Mouse (Mus musculus) limb, embryonic 11.5 days (tissue): ENCODE data around the gene Gpsm3. TPM values are rescaled to one million over a fixed set of nuclear protein-coding genes. Genes with fewer than 3 reads are reported as not detected.

ENCODE experiments used
- ATAC-seq: fragments of 200-750 bp; cut with Nextera tagmentation; 2 replicates; pipeline ENCODE4 v1.8.0; 2017; ENCODE audit warnings: low read depth; ENCODE audit not compliant: insufficient number of reproducible peaks, low FRiP score, low TSS enrichment
- DNase-seq: peaks from one replicate; pipeline ENCODE4 v3.0.0-alpha.2; 2015; ENCODE audit warnings: low spot score
- H3K27ac ChIP-seq: fragments of 300-500 bp; sonication (generic); replicated peaks from 2 replicates; pipeline ENCODE4 v1.5.1; 2014; ENCODE audit warnings: low read depth, mild to moderate bottlenecking, low read length
- H3K27me3 ChIP-seq: fragments of 300-500 bp; sonication (generic); 2 replicates; pipeline ENCODE4 v1.6.1; 2014; ENCODE audit warnings: mild to moderate bottlenecking, low read length, mixed read lengths; ENCODE audit not compliant: control insufficient read depth, insufficient read depth
- H3K36me3 ChIP-seq: fragments of 300-500 bp; sonication (generic); 2 replicates; pipeline ENCODE4 v1.6.1; 2014; ENCODE audit warnings: mild to moderate bottlenecking, low read length, moderate library complexity, mixed read lengths; ENCODE audit not compliant: control insufficient read depth, insufficient read depth
- H3K4me1 ChIP-seq: fragments of 300-500 bp; sonication (generic); 2 replicates; pipeline ENCODE4 v1.6.1; 2014; ENCODE audit warnings: low read length, mixed read lengths; ENCODE audit not compliant: control insufficient read depth, insufficient read depth
- H3K4me2 ChIP-seq: fragments of 300-500 bp; sonication (generic); 2 replicates; pipeline ENCODE4 v1.6.1; 2014; ENCODE audit warnings: low read depth, mild to moderate bottlenecking, moderate library complexity; ENCODE audit not compliant: severe bottlenecking
- H3K4me3 ChIP-seq: fragments of 300-500 bp; sonication (generic); 2 replicates; pipeline ENCODE4 v1.5.1; 2014; ENCODE audit warnings: low read depth, low read length
- H3K9ac ChIP-seq: fragments of 300-500 bp; sonication (generic); 2 replicates; pipeline ENCODE4 v1.6.1; 2014; ENCODE audit warnings: mild to moderate bottlenecking, low read length
- H3K9me3 ChIP-seq: fragments of 300-500 bp; sonication (generic); 2 replicates; pipeline ENCODE4 v1.6.1; 2016; ENCODE audit warnings: low read length; ENCODE audit not compliant: control insufficient read depth
- WGBS: fragments of 180-500 bp; shearing (Covaris S2); extraction: QIAGEN DNeasy Blood & Tissue Kit; methylation state at CpG from one replicate; pipeline ENCODE4 v1.1.7; 2014; 5-methylcytosine and 5-hydroxymethylcytosine counted together
- polyA plus RNA-seq: library from polyadenylated mRNA; unstranded; fragments of >200 nt; fragmentation: Nextera tagmentation; extraction: Ambion mirVana; gene quantifications from 2 replicates; pipeline ENCODE4 v1.2.1, GENCODE M21; 2014

The Gpsm3 gene
- polyA plus RNA-seq, 1 experiment from 2014 or later, result 4.7 TPM

GRCm38 (mm10) chr17:34631647-34632046, 42.0 kb downstream of the Gpsm3 start:
- Histone ChIP-seq H3K4me2 (peak overlapping the region; percentile 71), H3K27me3 (peaks cover 31% of the 10 kb centered on the region), H3K4me3 (peak overlapping the region; percentile 21), H3K9ac (no peak overlapping the region), H3K4me1 (peaks cover 24% of the 10 kb centered on the region), H3K36me3 (no peaks in the 10 kb centered on the region), H3K9me3 (no peaks in the 10 kb centered on the region), H3K27ac (no peak overlapping the region)
- no peak for DNase-seq
- no peak for ATAC-seq
- 3% methylated on average over 11 of the region's 12 CpGs for WGBS

DNA sequence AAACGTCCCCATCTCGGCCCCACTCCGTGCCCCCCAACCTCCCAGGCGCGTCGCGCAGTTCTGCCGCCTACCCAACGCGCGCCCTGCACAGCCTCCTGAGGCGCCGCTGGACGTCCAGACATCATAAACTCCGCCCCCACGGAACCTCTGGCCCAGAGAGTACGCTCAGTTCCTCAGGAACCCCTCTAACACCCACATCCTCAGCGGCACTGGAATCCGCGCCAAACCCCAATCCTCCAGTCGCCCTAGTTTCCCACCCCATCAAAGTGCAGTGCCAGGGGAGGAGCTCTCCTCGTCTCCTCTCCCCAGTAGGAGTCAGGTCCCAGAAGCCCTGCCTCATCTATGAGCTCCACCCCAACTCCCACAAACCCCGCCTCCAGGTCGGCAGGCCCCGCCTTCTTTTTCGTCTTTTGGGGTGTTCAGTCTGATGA, 42.7 kb downstream of the Gpsm3 start:
- Histone ChIP-seq H3K9ac (0 out of 2 replicates have a peak overlapping the region, but pooled peaks have one; percentile 32), H3K4me2 (peak overlapping the region; percentile 71), H3K4me3 (peak overlapping the region; percentile 21), H3K4me1 (peaks cover 22% of the 10 kb centered on the region), H3K27me3 (peaks cover 31% of the 10 kb centered on the region), H3K27ac (no peak overlapping the region), H3K9me3 (no peaks in the 10 kb centered on the region), H3K36me3 (no peaks in the 10 kb centered on the region)
- no peak; the same call in 1 of the 2 replicates for ATAC-seq
- DNase-seq, result peak; percentile 64
- WGBS, result under 1% methylated on average over 26 of the region's 26 CpGs

- DNase-seq (no peak), ATAC-seq (no peak)
- H3K36me3 ChIP-seq, result no peaks in the 10 kb centered on the region
- WGBS, result 62% methylated on average over 2 of the region's 2 CpGs
- H3K4me1 ChIP-seq, result peaks cover 10% of the 10 kb centered on the region
- H3K9ac ChIP-seq, result no peak overlapping the region
- H3K27me3 ChIP-seq, result peaks cover 20% of the 10 kb centered on the region
- H3K4me3 ChIP-seq, result no peak overlapping the region
- H3K27ac ChIP-seq, result no peak overlapping the region
- H3K4me2 ChIP-seq, result no peak overlapping the region
- H3K9me3 ChIP-seq, result no peaks in the 10 kb centered on the region
These were observed 46.1 kb downstream of the Gpsm3 start for GRCm38 (mm10) chr17:34635671-34636070.

DNA sequence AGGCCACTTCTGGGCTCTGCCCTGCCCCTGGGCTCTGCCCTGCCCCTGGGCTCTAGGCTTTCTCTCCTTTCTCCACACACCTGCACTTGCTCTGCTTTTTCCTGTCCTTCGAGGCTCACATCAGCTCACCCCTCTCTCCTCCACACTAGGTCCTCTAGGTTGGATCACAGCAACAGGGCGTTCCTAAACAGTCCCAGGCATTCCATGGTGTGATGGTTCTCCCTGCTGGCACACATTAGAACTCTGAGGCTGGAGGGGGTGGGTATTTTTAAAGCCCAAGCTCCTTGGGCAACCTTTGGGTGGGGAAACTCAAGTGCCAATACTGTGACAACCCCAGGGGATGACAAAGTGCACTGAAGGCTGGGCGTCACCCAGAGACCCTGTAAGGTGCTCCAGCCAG, 47.9 kb downstream of the Gpsm3 start:
- no peak overlapping the region for H3K4me3 ChIP-seq
- 71% methylated on average over 3 of the region's 3 CpGs for WGBS
- no peaks in the 10 kb centered on the region for H3K9me3 ChIP-seq
- no peaks in the 10 kb centered on the region for H3K36me3 ChIP-seq
- H3K27ac ChIP-seq, result no peak overlapping the region
- no peak overlapping the region; the same call in 1 of the 2 replicates for H3K4me2 ChIP-seq
- DNase-seq (no peak), ATAC-seq (no peak)
- peaks cover 3% of the 10 kb centered on the region for H3K27me3 ChIP-seq
- peaks cover 14% of the 10 kb centered on the region for H3K4me1 ChIP-seq
- H3K9ac ChIP-seq, result no peak overlapping the region

DNA sequence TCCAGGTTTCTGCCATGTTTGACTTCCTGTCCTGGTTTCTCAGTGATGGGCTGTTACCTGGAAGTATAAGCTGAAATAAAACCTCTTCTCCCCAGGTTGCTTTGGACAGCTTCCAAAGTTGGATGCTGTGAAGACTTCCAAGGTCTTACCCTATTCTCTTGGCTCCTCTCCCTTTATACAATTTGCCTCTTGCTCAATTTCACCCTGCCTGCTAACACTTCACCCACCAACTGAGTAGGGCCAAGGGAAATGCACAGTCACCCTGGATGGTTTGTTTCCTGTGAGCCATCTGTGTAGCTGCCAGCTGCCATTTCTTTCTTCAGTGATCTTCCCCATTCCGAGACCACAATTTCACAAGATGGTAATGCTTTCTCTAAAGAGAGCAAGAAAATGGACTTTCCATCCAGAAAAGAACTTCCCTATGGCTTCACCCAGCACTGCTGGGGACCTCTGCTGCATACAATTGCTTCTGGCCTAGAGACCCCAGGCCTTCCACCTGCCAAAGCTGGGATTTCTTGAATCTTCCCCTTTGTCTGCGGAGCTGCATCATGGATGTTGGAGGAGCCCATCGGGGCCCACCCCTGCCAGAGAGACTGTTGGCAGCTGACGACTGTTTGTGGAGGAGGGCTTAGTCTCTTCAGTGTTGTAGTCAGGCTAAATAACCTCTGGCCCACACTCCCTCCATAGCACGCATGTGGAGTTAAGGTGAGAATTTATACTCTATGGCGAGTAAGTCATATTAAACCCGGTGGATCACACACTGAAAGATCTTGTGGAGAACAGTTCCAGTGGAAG, 50.1 kb downstream of the Gpsm3 start:
- ATAC-seq, result no peak
- WGBS, result 82% methylated on average over 7 of the region's 7 CpGs
- Histone ChIP-seq H3K9ac (no peak overlapping the region), H3K9me3 (no peaks in the 10 kb centered on the region), H3K27ac (no peak overlapping the region), H3K27me3 (no peaks in the 10 kb centered on the region), H3K4me2 (no peak overlapping the region), H3K4me1 (peaks cover 11% of the 10 kb centered on the region), H3K4me3 (no peak overlapping the region), H3K36me3 (no peaks in the 10 kb centered on the region)
- no peak for DNase-seq

DNA sequence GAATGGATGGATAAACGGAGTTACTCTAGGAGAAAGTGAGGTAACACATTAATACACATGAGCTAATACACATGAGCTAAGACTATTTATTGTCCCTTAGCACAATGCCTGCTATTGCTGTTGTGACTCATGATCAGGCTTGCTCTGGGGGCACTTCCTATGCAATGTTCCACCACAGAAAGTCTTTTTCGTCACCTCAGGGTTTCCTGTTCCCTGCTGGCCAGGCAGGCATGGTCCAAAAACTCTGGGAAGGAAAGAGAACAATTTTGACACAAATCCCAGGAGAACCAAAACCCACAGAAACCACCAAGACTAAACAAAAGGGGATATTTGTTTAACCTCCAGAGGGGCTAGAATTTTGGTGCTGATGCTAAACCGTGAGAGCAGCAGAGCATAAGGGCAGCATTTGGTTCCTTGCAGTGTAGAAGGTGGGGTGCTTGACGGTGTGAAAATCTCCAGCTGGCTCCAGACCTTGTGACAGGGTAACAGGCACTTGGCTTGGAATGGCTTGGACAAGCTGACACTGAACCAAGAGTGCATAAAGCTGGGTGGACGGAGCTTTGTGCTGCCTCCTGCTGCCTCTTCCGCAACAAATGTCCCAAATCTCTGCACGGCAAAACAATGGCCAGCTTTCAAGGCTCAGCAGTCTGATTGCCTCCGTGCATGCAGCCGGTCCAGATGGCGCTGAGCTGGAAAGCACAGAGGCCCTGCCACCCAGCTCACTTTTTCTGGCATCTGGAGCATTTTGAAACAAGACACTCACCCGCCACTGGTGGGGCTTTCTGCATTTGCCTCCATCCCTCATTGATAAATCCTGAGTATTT, 51.4 kb downstream of the Gpsm3 start:
- H3K4me3 ChIP-seq, result no peak overlapping the region
- DNase-seq, result peak; percentile 60
- peak overlapping the region; percentile 8; the same call in 1 of the 2 replicates for H3K4me2 ChIP-seq
- peaks cover 11% of the 10 kb centered on the region for H3K4me1 ChIP-seq
- peak overlapping the region; percentile 83 for H3K27ac ChIP-seq
- peak overlapping the region; percentile 34; the same call in 1 of the 2 replicates for H3K9ac ChIP-seq
- H3K27me3 ChIP-seq, result no peaks in the 10 kb centered on the region
- ATAC-seq, result 0 out of 2 replicates have a peak, but pooled peaks have one; percentile 18
- no peaks in the 10 kb centered on the region for H3K9me3 ChIP-seq
- 18% methylated on average over 11 of the region's 11 CpGs for WGBS
- H3K36me3 ChIP-seq, result no peaks in the 10 kb centered on the region

Other genes starting within 250 kb of the Gpsm3 start
- not detected in 2 replicates for gene Btnl2, start 235.0 kb upstream of the Gpsm3 start, polyA plus RNA-seq
- gene Btnl1, start 212.7 kb upstream of the Gpsm3 start, polyA plus RNA-seq, result not detected in 2 replicates
- 0.70 and 0.73 TPM in 2 replicates for gene BC051142, start 191.0 kb upstream of the Gpsm3 start, polyA plus RNA-seq
- gene Btnl4, start 112.5 kb upstream of the Gpsm3 start, polyA plus RNA-seq, result not detected in 2 replicates
- not detected in 2 replicates for gene Btnl6, start 72.5 kb upstream of the Gpsm3 start, polyA plus RNA-seq
- gene Notch4, start 25.5 kb upstream of the Gpsm3 start, polyA plus RNA-seq, result 5.2 and 7.7 TPM in 2 replicates
- 21.5 and 22.0 TPM in 2 replicates for gene Pbx2, start 1.5 kb downstream of the Gpsm3 start, polyA plus RNA-seq
- 1.3 and 2.7 TPM in 2 replicates for gene Ager, start 8.1 kb downstream of the Gpsm3 start, polyA plus RNA-seq
- gene Rnf5, start 13.9 kb downstream of the Gpsm3 start, polyA plus RNA-seq, result 111 TPM in 2 replicates
- gene Agpat1, start 14.5 kb downstream of the Gpsm3 start, polyA plus RNA-seq, result 58.2 and 74.8 TPM in 2 replicates
- gene Egfl8, start 26.2 kb downstream of the Gpsm3 start, polyA plus RNA-seq, result 2.8 and 3.5 TPM in 2 replicates
- 24.8 and 26.1 TPM in 2 replicates for gene Ppt2, start 38.7 kb downstream of the Gpsm3 start, polyA plus RNA-seq
- gene Prrt1, start 39.7 kb downstream of the Gpsm3 start, polyA plus RNA-seq, result 0.17 and 0.20 TPM in 2 replicates
- 13.1 and 19.3 TPM in 2 replicates for gene Fkbpl, start 55.0 kb downstream of the Gpsm3 start, polyA plus RNA-seq
- gene Atf6b, start 57.3 kb downstream of the Gpsm3 start, polyA plus RNA-seq, result 63.4 and 71.4 TPM in 2 replicates
- gene Tnxb, start 80.7 kb downstream of the Gpsm3 start, polyA plus RNA-seq, result not detected in 2 replicates
- gene C4b, start 154.1 kb downstream of the Gpsm3 start, polyA plus RNA-seq, result not detected in 2 replicates
- gene Cyp21a1, start 214.8 kb downstream of the Gpsm3 start, polyA plus RNA-seq, result not detected in 2 replicates
- 20.5 and 21.2 TPM in 2 replicates for gene Stk19, start 247.1 kb downstream of the Gpsm3 start, polyA plus RNA-seq
- gene Dxo, start 247.2 kb downstream of the Gpsm3 start, polyA plus RNA-seq, result 72.4 and 74.6 TPM in 2 replicates